8 mouse cellular contexts compared by ENCODE assay signal in the genomic region with DNA sequence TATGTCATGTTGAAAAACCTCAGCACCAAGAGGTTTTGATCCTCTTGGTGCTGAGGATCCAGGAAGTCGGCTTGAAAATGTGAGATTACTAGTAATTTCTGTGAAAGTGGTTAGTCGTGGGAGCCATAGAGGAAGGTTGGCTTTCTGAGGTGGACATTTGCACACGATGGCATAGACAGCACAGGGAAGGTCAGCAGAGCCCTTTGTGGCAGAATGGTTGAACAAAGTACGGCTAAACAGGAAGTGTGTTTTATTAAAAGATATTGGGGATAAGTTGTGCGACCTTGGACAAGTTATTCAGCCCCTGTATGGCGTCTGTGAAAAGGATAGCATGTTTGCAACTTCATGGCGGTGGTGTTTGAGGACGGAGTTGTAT. TPM values are rescaled to one million over a fixed set of nuclear protein-coding genes. Genes with fewer than 3 reads are reported as not detected.
DNase-seq lines count a peak whose midpoint lies in the region; ATAC-seq and TF ChIP-seq lines count a peak whose summit lies in the region.

No protein-coding gene starts in this region.

- peaks cover 5% of the 10 kb centered on the region for H3K36me3 ChIP-seq in C2C12 (ENCODE audit: control insufficient read depth, insufficient read depth)
- no peaks in the 10 kb centered on the region for H3K36me3 ChIP-seq in forebrain, embryonic 13.5 days (ENCODE audit: poor library complexity, severe bottlenecking)
- H3K36me3 ChIP-seq in liver, embryonic 14.5 days (replicated peaks; ENCODE audit: control insufficient read depth, insufficient read depth, low read depth): peaks cover 3% of the 10 kb centered on the region; the same call in 1 of the 2 replicates

- no peaks in the 10 kb centered on the region for H3K27me3 ChIP-seq in C2C12 (ENCODE audit: control insufficient read depth, insufficient read depth, insufficient read length)
- no peaks in the 10 kb centered on the region for H3K27me3 ChIP-seq in forebrain, embryonic 13.5 days
- H3K27me3 ChIP-seq in liver, embryonic 14.5 days (ENCODE audit: control insufficient read depth, insufficient read depth, low read length): no peaks in the 10 kb centered on the region

- no peak for TF ChIP-seq EP300 in liver, embryonic 14.5 days (IDR thresholded peaks at IDR 0.05; ENCODE audit: low read depth)

- peak overlapping the region; percentile 57 for H3ac ChIP-seq in C2C12 (ENCODE audit: control insufficient read depth, insufficient read length, low read depth)

- peaks cover 18% of the 10 kb centered on the region for H3K79me2 ChIP-seq in C2C12 (ENCODE audit: control insufficient read depth, insufficient read depth)

- WGBS in forebrain, embryonic 13.5 days: 34% methylated on average over 8 of the region's 8 CpGs
- WGBS in liver, embryonic 14.5 days (ENCODE audit: insufficient replicate concordance): 12% methylated on average over 8 of the region's 8 CpGs

- peak overlapping the region; percentile 71 for H3K4me2 ChIP-seq in forebrain, embryonic 13.5 days
- H3K4me2 ChIP-seq in liver, embryonic 14.5 days (ENCODE audit: low read depth): peak overlapping the region; percentile 92

- H3K27ac ChIP-seq in forebrain, embryonic 13.5 days: no peak overlapping the region
- peak overlapping the region; percentile 87 for H3K27ac ChIP-seq in liver, embryonic 14.5 days

- H3K79me3 ChIP-seq in C2C12 (ENCODE audit: low read depth): peaks cover 4% of the 10 kb centered on the region

- H3K9me3 ChIP-seq in forebrain, embryonic 13.5 days (replicated peaks): no peaks in the 10 kb centered on the region
- H3K9me3 ChIP-seq in liver, embryonic 14.5 days (ENCODE audit: control insufficient read depth, low read length): no peaks in the 10 kb centered on the region

- TF ChIP-seq CTCF in C2C12 (IDR thresholded peaks at IDR 0.05; ENCODE audit: control insufficient read depth, insufficient read depth, insufficient read length): no peak
- TF ChIP-seq CTCF in liver, embryonic 14.5 days (IDR thresholded peaks at IDR 0.05; ENCODE audit: low read depth): no peak

- H3K4me3 ChIP-seq in C2C12 (ENCODE audit: insufficient read depth, poor library complexity, severe bottlenecking): peak overlapping the region; percentile 59
- peak overlapping the region; percentile 52 for H3K4me3 ChIP-seq in forebrain, embryonic 13.5 days
- H3K4me3 ChIP-seq in liver, embryonic 14.5 days (ENCODE audit: insufficient read depth in 1 of 2, low read depth in 2 of 2, low read length in 2 of 2): peak overlapping the region; percentile 90

- peaks cover 13% of the 10 kb centered on the region; the same call in 1 of the 2 replicates for H3K4me1 ChIP-seq in forebrain, embryonic 13.5 days
- peaks cover 15% of the 10 kb centered on the region in 2 experiments for H3K4me1 ChIP-seq in liver, embryonic 14.5 days (replicated peaks; ENCODE audit: control insufficient read depth in 2 of 2, insufficient read depth in 2 of 2, low read length in 1 of 2)

- DNase-seq in frontal cortex, postnatal 14 days (ENCODE audit: low spot score in 2 of 2): no peak
- no peak for DNase-seq in liver, embryonic 14.5 days (ENCODE audit: low read depth in 3 of 3, low spot score in 3 of 3)
- DNase-seq in right cerebral cortex, adult 18-20 months: no peak
- DNase-seq in MN1 (ENCODE audit: low spot score): no peak
- DNase-seq in urinary bladder, postnatal 4 days (ENCODE audit: low spot score in 2 of 2): no peak

- H3K9ac ChIP-seq in forebrain, embryonic 13.5 days: peak overlapping the region; percentile 73
- peak overlapping the region; percentile 93 for H3K9ac ChIP-seq in liver, embryonic 14.5 days (replicated peaks)

- ATAC-seq in frontal cortex, adult (ENCODE audit: low TSS enrichment): peak; percentile 21; the same call in 1 of the 2 replicates
- no peak for ATAC-seq in forebrain, embryonic 13.5 days
- ATAC-seq in liver, embryonic 14.5 days (ENCODE audit: insufficient read depth): peak; percentile 30

TF ChIP-seq in C2C12, 6 proteins besides CTCF, POLR2A, EP300 and RAD21:
- no peak for TF ChIP-seq CEBPB (IDR thresholded peaks at IDR 0.05; ENCODE audit: low read depth)
- TF ChIP-seq MAX (IDR thresholded peaks at IDR 0.05): no peak
- TF ChIP-seq USF1 (IDR thresholded peaks at IDR 0.05; ENCODE audit: low read depth): no peak
- TF ChIP-seq MYOD1 (IDR thresholded peaks at IDR 0.05; ENCODE audit: control insufficient read depth, insufficient read length, low read depth): no peak
- TF ChIP-seq MYOG (IDR thresholded peaks at IDR 0.05; ENCODE audit: control insufficient read depth, extremely low read depth, insufficient read length): no peak
- no peak for TF ChIP-seq FOSL1 (IDR thresholded peaks at IDR 0.05; ENCODE audit: insufficient read depth, low read length, poor library complexity, severe bottlenecking)

RNA-seq across cellular contexts. Expression of a gene that starts 0.5 kb away (rescaled TPM):
- 13.3 TPM for polyA plus RNA-seq in C2C12 (2012; fragmentation: generic; extraction: Trizol)
- polyA plus RNA-seq in forebrain, embryonic 13.5 days (2015; fragmentation: Nextera tagmentation; extraction: Ambion mirVana): 13.3 and 16.7 TPM in 2 replicates
- polyA plus RNA-seq in liver, embryonic 14.5 days (2012; rRNA removed): 7.4 and 13.3 TPM in 2 replicates
- polyA plus RNA-seq in liver, embryonic 14.5 days (2014; fragmentation: Nextera tagmentation; extraction: Ambion mirVana): 22.9 and 24.1 TPM in 2 replicates

RNA-seq across cellular contexts. Expression of a gene that starts 31.1 kb away (rescaled TPM):
- polyA plus RNA-seq in C2C12 (2012; fragmentation: generic; extraction: Trizol): 23.5 TPM
- 109 and 120 TPM in 2 replicates for polyA plus RNA-seq in forebrain, embryonic 13.5 days (2015; fragmentation: Nextera tagmentation; extraction: Ambion mirVana)
- 19.1 and 23.6 TPM in 2 replicates for polyA plus RNA-seq in liver, embryonic 14.5 days (2012; rRNA removed)
- polyA plus RNA-seq in liver, embryonic 14.5 days (2014; fragmentation: Nextera tagmentation; extraction: Ambion mirVana): 35.1 and 37.3 TPM in 2 replicates
